Mouse (Mus musculus) MEL (cell line): Measurements from ENCODE around the gene Glod4. TPM values are rescaled to one million over a fixed set of nuclear protein-coding genes. Genes with fewer than 3 reads are reported as not detected.

Experiments used
- DNase-seq: peaks from one replicate; pipeline ENCODE4 v3.0.0; 2011; ENCODE audit warnings: low read depth, low spot score
- H3K27ac ChIP-seq: 2 replicates; pipeline ENCODE4 v1.5.1; 2012; ENCODE audit warnings: low read depth, mild to moderate bottlenecking, control low read depth, low read length, moderate library complexity; ENCODE audit not compliant: control insufficient read depth
- H3K27me3 ChIP-seq, 2 experiments: fragments of 150-350 bp in 1 of 2; sonication (generic) in 1 of 2; 2 replicates each; pipeline ENCODE4 v1.6.1; 2012; ENCODE audit warnings: low read length in 2 of 2, mild to moderate bottlenecking in 2 of 2, improper control_type of control experiment in 1 of 2, moderate library complexity in 1 of 2; ENCODE audit not compliant: insufficient read depth in 2 of 2, control insufficient read depth in 1 of 2
- H3K36me3 ChIP-seq, 2 experiments: 2 replicates each; pipeline ENCODE4 v1.6.1; 2012 to 2014; ENCODE audit warnings: low read length in 2 of 2, improper control_type of control experiment in 1 of 2, inconsistent platforms in 1 of 2, mild to moderate bottlenecking in 1 of 2; ENCODE audit not compliant: insufficient read depth in 2 of 2, control insufficient read depth in 1 of 2
- H3K4me1 ChIP-seq, 2 experiments: fragments of 150-350 bp in 1 of 2; sonication (generic) in 1 of 2; 2 replicates each; pipeline ENCODE4 v1.6.1; 2012; ENCODE audit warnings: low read length in 2 of 2, improper control_type of control experiment in 1 of 2, mild to moderate bottlenecking in 1 of 2; ENCODE audit not compliant: insufficient read depth in 2 of 2, control insufficient read depth in 1 of 2
- H3K4me3 ChIP-seq, 2 experiments: fragments of 150-350 bp in 1 of 2; sonication (generic) in 1 of 2; 2 replicates each; pipeline ENCODE4 v1.5.1; 2012; ENCODE audit warnings: low read depth in 2 of 2, low read length in 2 of 2, mild to moderate bottlenecking in 2 of 2, moderate library complexity in 2 of 2, control low read depth in 1 of 2, improper control_type of control experiment in 1 of 2; ENCODE audit not compliant: control insufficient read depth in 1 of 2, insufficient read depth in 1 of 2
- H3K79me2 ChIP-seq: 2 replicates; pipeline ENCODE4 v1.6.1; 2012; ENCODE audit warnings: mild to moderate bottlenecking, low read length, moderate library complexity; ENCODE audit not compliant: control insufficient read depth, poor library complexity, insufficient read depth
- H3K9ac ChIP-seq: 2 replicates; pipeline ENCODE4 v1.6.1; 2012; ENCODE audit warnings: low read depth, mild to moderate bottlenecking, control low read depth, low read length, moderate library complexity; ENCODE audit not compliant: control insufficient read depth, poor library complexity, severe bottlenecking
- H3K9me3 ChIP-seq: fragments of 150-350 bp; sonication (generic); replicated peaks from 2 replicates; pipeline ENCODE4 v1.6.1; 2012; ENCODE audit warnings: mild to moderate bottlenecking, low read length, improper control_type of control experiment, moderate library complexity; ENCODE audit not compliant: insufficient read depth
- BHLHE40 ChIP-seq: IDR thresholded peaks from 2 replicates; pipeline ENCODE4 v1.6.1; 2012; ENCODE audit warnings: low read depth, mild to moderate bottlenecking, inconsistent platforms, low read length, improper control_type of control experiment, borderline replicate concordance
- CHD1 ChIP-seq: IDR thresholded peaks from 2 replicates; pipeline ENCODE4 v1.6.1; 2012; ENCODE audit warnings: low read depth, mild to moderate bottlenecking, inconsistent platforms, low read length, improper control_type of control experiment
- CTCF ChIP-seq, 3 experiments: IDR thresholded peaks in 2 of 3; conservative IDR thresholded peaks in 1 of 3; 2 replicates each; pipeline ENCODE4 v1.5.1; 2011 to 2012; ENCODE audit warnings: low read length in 3 of 3, low read depth in 2 of 3, mild to moderate bottlenecking in 2 of 3, improper control_type of control experiment in 1 of 3, inconsistent platforms in 1 of 3, mixed read lengths in 1 of 3, moderate library complexity in 1 of 3; ENCODE audit not compliant: control insufficient read depth in 1 of 3, insufficient read depth in 1 of 3, poor library complexity in 1 of 3, severe bottlenecking in 1 of 3
- E2F4 ChIP-seq: IDR thresholded peaks from 2 replicates; pipeline ENCODE4 v1.6.1; 2011; ENCODE audit warnings: low read depth, low read length, improper control_type of control experiment, borderline replicate concordance
- ELF1 ChIP-seq: IDR thresholded peaks from 2 replicates; pipeline ENCODE4 v1.6.1; 2014; ENCODE audit warnings: low read depth, mild to moderate bottlenecking, inconsistent platforms, low read length, improper control_type of control experiment, moderate library complexity
- ETS1 ChIP-seq: IDR thresholded peaks from 2 replicates; pipeline ENCODE4 v1.6.1; 2012; ENCODE audit warnings: low read depth, mild to moderate bottlenecking, inconsistent platforms, low read length, improper control_type of control experiment, moderate library complexity
- GABPA ChIP-seq: IDR thresholded peaks from 2 replicates; pipeline ENCODE4 v1.6.1; 2012; ENCODE audit warnings: low read depth, mild to moderate bottlenecking, inconsistent platforms, low read length, improper control_type of control experiment, moderate library complexity
- GATA1 ChIP-seq: IDR thresholded peaks from 2 replicates; pipeline ENCODE4 v1.6.1; 2011; ENCODE audit warnings: low read depth, low read length, improper control_type of control experiment
- HCFC1 ChIP-seq: IDR thresholded peaks from 2 replicates; pipeline ENCODE4 v1.6.1; 2012; ENCODE audit warnings: low read depth, mild to moderate bottlenecking, inconsistent platforms, low read length, improper control_type of control experiment, moderate library complexity
- JUND ChIP-seq: IDR thresholded peaks from 2 replicates; pipeline ENCODE4 v1.6.1; 2011; ENCODE audit warnings: low read depth, mild to moderate bottlenecking, improper control_type of control experiment, low read length
- KAT2A ChIP-seq: conservative IDR thresholded peaks from 2 replicates; pipeline ENCODE4 v1.6.1; 2012; ENCODE audit warnings: low read depth, low read length, improper control_type of control experiment, inconsistent platforms
- MAFK ChIP-seq: IDR thresholded peaks from 2 replicates; pipeline ENCODE4 v1.6.1; 2011; ENCODE audit warnings: low read depth, mild to moderate bottlenecking, low read length, improper control_type of control experiment, borderline replicate concordance
- MAX ChIP-seq: IDR thresholded peaks from 2 replicates; pipeline ENCODE4 v1.6.1; 2011; ENCODE audit warnings: low read length, improper control_type of control experiment
- MAZ ChIP-seq: IDR thresholded peaks from 2 replicates; pipeline ENCODE4 v1.6.1; 2012; ENCODE audit warnings: low read depth, mild to moderate bottlenecking, inconsistent platforms, low read length, improper control_type of control experiment
- MEF2A ChIP-seq: IDR thresholded peaks from 2 replicates; pipeline ENCODE4 v1.6.1; 2014; ENCODE audit warnings: low read depth, mild to moderate bottlenecking, inconsistent platforms, low read length, improper control_type of control experiment; ENCODE audit not compliant: poor library complexity, insufficient replicate concordance, severe bottlenecking; ENCODE audit errors: extremely low read depth
- MXI1 ChIP-seq: IDR thresholded peaks from 2 replicates; pipeline ENCODE4 v1.6.1; 2011; ENCODE audit warnings: mild to moderate bottlenecking, low read depth, low read length, improper control_type of control experiment
- MYB ChIP-seq: IDR thresholded peaks from 2 replicates; pipeline ENCODE4 v1.6.1; 2011; ENCODE audit warnings: mild to moderate bottlenecking, low read depth, low read length, improper control_type of control experiment
- MYC ChIP-seq: IDR thresholded peaks from 2 replicates; pipeline ENCODE4 v1.6.1; 2011; ENCODE audit warnings: low read depth, mild to moderate bottlenecking, low read length, improper control_type of control experiment, moderate library complexity
- NELFE ChIP-seq: IDR thresholded peaks from 2 replicates; pipeline ENCODE4 v1.6.1; 2011; ENCODE audit warnings: low read depth, low read length, improper control_type of control experiment
- NRF1 ChIP-seq: IDR thresholded peaks from 2 replicates; pipeline ENCODE4 v1.6.1; 2014; ENCODE audit warnings: low read depth, mild to moderate bottlenecking, inconsistent platforms, low read length, improper control_type of control experiment, moderate library complexity; ENCODE audit not compliant: poor library complexity, insufficient read depth, severe bottlenecking
- POLR2A ChIP-seq, 2 experiments: IDR thresholded peaks; 2 replicates each; pipeline ENCODE4 v1.6.1; 2011 to 2012; ENCODE audit warnings: low read length in 2 of 2, mild to moderate bottlenecking in 2 of 2, control low read depth in 1 of 2, improper control_type of control experiment in 1 of 2, low read depth in 1 of 2, moderate library complexity in 1 of 2; ENCODE audit not compliant: control insufficient read depth in 1 of 2, insufficient read depth in 1 of 2, poor library complexity in 1 of 2
- POLR2AphosphoS5 ChIP-seq: IDR thresholded peaks from 2 replicates; pipeline ENCODE4 v1.6.1; 2012; ENCODE audit warnings: low read depth, borderline replicate concordance, mild to moderate bottlenecking, inconsistent platforms, low read length, moderate library complexity, mixed read lengths
- RAD21 ChIP-seq: IDR thresholded peaks from 2 replicates; pipeline ENCODE4 v1.6.1; 2011; ENCODE audit warnings: mild to moderate bottlenecking, low read depth, low read length, improper control_type of control experiment
- SIN3A ChIP-seq: IDR thresholded peaks from 2 replicates; pipeline ENCODE4 v1.6.1; 2012; ENCODE audit warnings: low read length, improper control_type of control experiment, inconsistent platforms
- TAL1 ChIP-seq: IDR thresholded peaks from 2 replicates; pipeline ENCODE4 v1.6.1; 2012; ENCODE audit warnings: mild to moderate bottlenecking, inconsistent platforms, low read length, moderate library complexity, mixed read lengths
- TBP ChIP-seq: IDR thresholded peaks from 2 replicates; pipeline ENCODE4 v1.8.0; 2011; ENCODE audit warnings: low read depth, low read length, improper control_type of control experiment
- TCF12 ChIP-seq: IDR thresholded peaks from 2 replicates; pipeline ENCODE4 v1.6.1; 2014; ENCODE audit warnings: low read depth, mild to moderate bottlenecking, inconsistent platforms, low read length, improper control_type of control experiment, moderate library complexity
- USF1 ChIP-seq: IDR thresholded peaks from 2 replicates; pipeline ENCODE4 v1.6.1; 2014; ENCODE audit warnings: low read depth, mild to moderate bottlenecking, inconsistent platforms, low read length, improper control_type of control experiment, moderate library complexity
- USF2 ChIP-seq, 2 experiments: IDR thresholded peaks; 2 replicates each; pipeline ENCODE4 v1.6.1; 2011 to 2012; ENCODE audit warnings: improper control_type of control experiment in 2 of 2, low read length in 2 of 2, borderline replicate concordance in 1 of 2, inconsistent platforms in 1 of 2, low read depth in 1 of 2, mild to moderate bottlenecking in 1 of 2; ENCODE audit not compliant: insufficient read depth in 1 of 2
- ZC3H11A ChIP-seq: IDR thresholded peaks from 2 replicates; pipeline ENCODE4 v1.6.1; 2012; ENCODE audit warnings: low read depth, mild to moderate bottlenecking, inconsistent platforms, low read length, improper control_type of control experiment
- ZKSCAN1 ChIP-seq: IDR thresholded peaks from 2 replicates; pipeline ENCODE4 v1.6.1; 2012; ENCODE audit warnings: low read depth, mild to moderate bottlenecking, inconsistent platforms, low read length, improper control_type of control experiment, moderate library complexity
- ZNF384 ChIP-seq: IDR thresholded peaks from 2 replicates; pipeline ENCODE4 v1.6.1; 2012; ENCODE audit warnings: low read depth, mild to moderate bottlenecking, inconsistent platforms, low read length, improper control_type of control experiment
- polyA plus RNA-seq, 2 experiments: library from polyadenylated mRNA; stranded (reverse) in 1 of 2; unstranded in 1 of 2; fragments of >175 nt in 1 of 2; fragments of >200 nt in 1 of 2; gene quantifications; 2 replicates each; pipeline versions ENCODE4 v1.2.1 to v1.2.4; 2012; ENCODE audit warnings: low replicate concordance in 2 of 2, low read depth in 1 of 2; ENCODE audit not compliant: insufficient read length in 2 of 2, insufficient read depth in 1 of 2, missing spikeins in 1 of 2
- total RNA-seq: library from RNA; depleted of rRNA; stranded (reverse); fragments of 300-350 nt; gene quantifications from 2 replicates; pipeline ENCODE4 v1.2.3, GENCODE M21; 2012

Gene Glod4
- total and polyA plus RNA-seq, 3 experiments: 63.9 to 139 TPM; not detected in 1

DNA sequence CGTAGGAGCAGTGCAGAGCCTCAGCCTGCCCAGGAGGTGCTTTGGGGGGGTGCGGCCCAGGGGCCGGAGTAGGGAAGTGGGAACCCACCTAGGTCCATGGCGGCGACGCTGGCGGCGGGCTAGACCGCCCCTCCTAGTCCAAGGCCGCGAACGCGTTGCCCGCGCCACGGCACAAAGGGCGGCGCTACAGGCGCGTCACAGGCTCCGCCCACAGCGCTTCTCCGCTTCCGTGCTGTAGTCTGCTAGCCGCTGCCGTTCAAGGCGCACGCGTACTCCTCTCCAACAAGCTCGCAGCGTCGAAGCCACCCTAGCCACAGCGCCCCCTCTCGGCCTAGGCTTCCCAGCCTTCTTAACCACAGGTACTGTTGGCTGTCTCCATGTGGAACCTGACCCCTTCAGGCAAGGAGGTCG, 26.1 kb downstream of the Glod4 start, which contains the start of the genes Dbil5 and Gemin4 (continued):
- TF ChIP-seq MEF2A (no peak), NELFE (peak; percentile 99), POLR2AphosphoS5 (no peak), MXI1 (peak; percentile 86), HCFC1 (peak; percentile 79)

DNA sequence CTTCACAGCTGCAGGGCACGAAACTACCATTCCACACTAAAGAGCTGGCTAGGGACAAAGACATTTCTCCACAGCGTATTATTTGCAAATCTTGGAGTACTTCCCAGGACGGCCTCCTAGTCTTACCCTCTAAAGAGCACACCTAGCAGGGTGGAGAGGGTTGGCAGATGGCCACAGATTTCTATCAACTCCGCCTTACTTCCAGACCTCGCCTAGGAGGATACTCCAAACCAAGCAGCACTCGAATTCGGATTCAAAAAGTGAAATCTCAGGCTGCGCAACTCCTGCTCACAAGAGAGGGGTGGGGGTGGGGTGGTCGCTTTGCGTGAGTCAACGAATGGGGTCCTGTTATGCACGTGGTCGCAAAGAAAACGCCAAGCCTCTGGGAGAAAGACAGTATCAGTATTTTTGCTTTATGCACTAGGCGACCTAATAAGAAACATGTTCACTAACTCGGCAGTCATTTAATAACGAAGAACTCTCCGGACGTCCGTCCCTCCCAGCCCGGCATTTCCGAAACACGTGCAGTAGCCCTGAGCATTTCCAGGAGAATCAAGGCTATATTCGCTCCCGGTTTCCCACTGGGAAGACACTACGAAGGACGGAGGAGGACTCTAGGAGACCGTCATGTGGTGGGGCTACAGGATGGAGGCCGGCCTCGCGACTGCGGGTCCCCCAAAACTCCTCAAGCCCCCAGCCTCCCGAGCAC, 26.7 kb downstream of the Glod4 start:
- H3K4me1 ChIP-seq: peaks cover 2 to 15% of the 10 kb centered on the region in 2 experiments; a peak in 3 of 4 replicates
- peaks cover 9% of the 10 kb centered on the region for H3K79me2 ChIP-seq
- peak overlapping the region; percentile 66 to 78 for H3K4me3 ChIP-seq
- H3K36me3 ChIP-seq: peaks cover 0 to 9% of the 10 kb centered on the region in 2 experiments; a peak in 2 of 4 replicates
- no peaks in the 10 kb centered on the region for H3K27me3 ChIP-seq
- DNase-seq: peak; percentile 85
- no peaks in the 10 kb centered on the region for H3K9me3 ChIP-seq
- peak overlapping the region; percentile 93 for H3K9ac ChIP-seq
- H3K27ac ChIP-seq: peak overlapping the region; percentile 70
- peak; percentile 39; the same call in 1 of the 2 replicates for TF ChIP-seq BHLHE40
- no peak for TF ChIP-seq ZKSCAN1
- no peak for TF ChIP-seq E2F4
- 0 out of 2 replicates have a peak, but pooled peaks have one; percentile 13 for TF ChIP-seq HCFC1
- no peak; the same call in 1 of the 2 replicates for TF ChIP-seq POLR2AphosphoS5
- no peak for TF ChIP-seq MEF2A
- peak; percentile 87 for TF ChIP-seq MAX
- no peak for TF ChIP-seq USF2 (IDR thresholded peaks at IDR 0.05; ENCODE audit: borderline replicate concordance in 1 of 2, insufficient read depth in 1 of 2, low read depth in 1 of 2, low read length in 2 of 2)
- peak; percentile 54; the same call in 1 of the 2 replicates for TF ChIP-seq TBP
- TF ChIP-seq ELF1: no peak
- TF ChIP-seq MYC: peak; percentile 88; the same call in 1 of the 2 replicates
- peak; percentile 54 for TF ChIP-seq GATA1
- no peak for TF ChIP-seq NELFE
- TF ChIP-seq JUND: no peak
- TF ChIP-seq NRF1: no peak
- TF ChIP-seq MAZ: 0 out of 2 replicates have a peak, but pooled peaks have one; percentile 7
- peak; percentile 41; the same call in 1 of the 2 replicates for TF ChIP-seq ETS1
- TF ChIP-seq ZC3H11A: no peak
- TF ChIP-seq SIN3A: peak; percentile 87
- no peak for TF ChIP-seq MYB
- TF ChIP-seq RAD21: no peak
- peak; percentile 19; the same call in 1 of the 2 replicates for TF ChIP-seq USF1
- TF ChIP-seq CHD1: peak; percentile 83
- TF ChIP-seq TAL1: no peak
- no peak for TF ChIP-seq TCF12
- no peak for TF ChIP-seq GABPA
- TF ChIP-seq MAFK: no peak
- TF ChIP-seq CTCF (IDR thresholded peaks at IDR 0.05 in 2 of 3, conservative IDR thresholded peaks at IDR 0.05 in 1 of 3; ENCODE audit: control insufficient read depth in 1 of 3, insufficient read depth in 1 of 3, low read depth in 2 of 3, low read length in 3 of 3, poor library complexity in 1 of 3, severe bottlenecking in 1 of 3): no peak
- no peak; the same call in 1 of the 2 replicates for TF ChIP-seq KAT2A
- 0 out of 2 replicates have a peak, but pooled peaks have one; percentile 28 for TF ChIP-seq ZNF384
- TF ChIP-seq MXI1: peak; percentile 97
- TF ChIP-seq POLR2A (IDR thresholded peaks at IDR 0.05; ENCODE audit: control insufficient read depth in 1 of 2, insufficient read depth in 1 of 2, low read depth in 1 of 2, low read length in 2 of 2, poor library complexity in 1 of 2): no peak; a peak in 1 of 4 replicates
